Comparison of ENCODE assay signal across 8 mouse cellular contexts in the genomic region with DNA sequence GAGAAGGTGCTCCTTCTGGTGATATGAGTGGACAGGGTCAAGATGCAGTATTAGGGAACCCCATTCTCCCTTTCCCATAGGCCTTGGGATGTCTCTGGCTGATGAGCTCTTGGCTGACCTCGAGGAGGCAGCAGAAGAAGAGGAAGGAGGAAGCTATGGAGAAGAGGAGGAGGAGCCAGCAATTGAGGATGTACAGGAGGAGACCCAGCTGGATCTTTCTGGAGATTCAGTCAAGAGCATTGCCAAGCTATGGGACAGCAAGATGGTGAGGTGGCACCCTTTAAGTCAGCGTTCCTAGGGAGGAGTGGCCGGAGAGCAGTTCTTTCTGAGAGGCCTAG. TPM values are rescaled to one million over a fixed set of nuclear protein-coding genes. Genes with fewer than 3 reads are reported as not detected.
DNase-seq lines count a peak whose midpoint lies in the region; ATAC-seq and TF ChIP-seq lines count a peak whose summit lies in the region.

No protein-coding gene starts in this region.

- H3K9ac ChIP-seq in lung, embryonic 15.5 days = peak overlapping the region; percentile 78
- H3K9ac ChIP-seq in limb, embryonic 12.5 days (replicated peaks) = peak overlapping the region; percentile 75

- no peak for TF ChIP-seq POLR2A in olfactory bulb, adult 2 months (IDR thresholded peaks at IDR 0.05; ENCODE audit: insufficient read depth, low read depth, low read length)

- H3K27ac ChIP-seq in lung, embryonic 15.5 days = no peak overlapping the region
- H3K27ac ChIP-seq in forebrain, embryonic 10.5 days = peak overlapping the region; percentile 88
- no peak overlapping the region for H3K27ac ChIP-seq in limb, embryonic 12.5 days
- H3K27ac ChIP-seq in olfactory bulb, adult 2 months (ENCODE audit: insufficient read depth, low read depth, low read length) = no peak overlapping the region

- no peak for DNase-seq in lung, postnatal 4 days
- no peak for DNase-seq in forebrain, embryonic 10.5 days (ENCODE audit: extremely low spot score, low spot score)
- no peak for DNase-seq in adipocyte (ENCODE audit: low spot score)
- no peak for DNase-seq in adrenal gland, adult 18-20 months (ENCODE audit: low spot score in 2 of 2)
- no peak for DNase-seq in MN1 (ENCODE audit: low spot score)

- no peak for ATAC-seq in lung, embryonic 15.5 days (ENCODE audit: borderline replicate concordance, extremely low read depth, low FRiP score, low TSS enrichment)
- peak; percentile 8; the same call in 1 of the 2 replicates for ATAC-seq in limb, embryonic 12.5 days (ENCODE audit: insufficient number of reproducible peaks, insufficient read depth, low FRiP score, low TSS enrichment, low read depth)

- no peaks in the 10 kb centered on the region for H3K27me3 ChIP-seq in lung, embryonic 15.5 days
- no peaks in the 10 kb centered on the region for H3K27me3 ChIP-seq in forebrain, embryonic 10.5 days (ENCODE audit: poor library complexity, severe bottlenecking)
- H3K27me3 ChIP-seq in limb, embryonic 12.5 days = no peaks in the 10 kb centered on the region

- WGBS in lung, embryonic 15.5 days = 54% methylated on average over 3 of the region's 3 CpGs
- 65% methylated on average over 3 of the region's 3 CpGs for WGBS in forebrain, embryonic 10.5 days
- 61% methylated on average over 3 of the region's 3 CpGs for WGBS in limb, embryonic 12.5 days
- 68% methylated on average over 3 of the region's 3 CpGs for WGBS in olfactory bulb, adult 2 months

- no peaks in the 10 kb centered on the region for H3K9me3 ChIP-seq in lung, embryonic 15.5 days
- H3K9me3 ChIP-seq in forebrain, embryonic 10.5 days = no peaks in the 10 kb centered on the region
- no peaks in the 10 kb centered on the region for H3K9me3 ChIP-seq in limb, embryonic 12.5 days

- TF ChIP-seq CTCF in olfactory bulb, adult 2 months (IDR thresholded peaks at IDR 0.05; ENCODE audit: insufficient read depth, low read depth, low read length) = no peak

- H3K4me1 ChIP-seq in lung, embryonic 15.5 days = peaks cover 23% of the 10 kb centered on the region
- peaks cover 22% of the 10 kb centered on the region for H3K4me1 ChIP-seq in forebrain, embryonic 10.5 days
- H3K4me1 ChIP-seq in limb, embryonic 12.5 days (replicated peaks) = peaks cover 21% of the 10 kb centered on the region
- H3K4me1 ChIP-seq in olfactory bulb, adult 2 months (ENCODE audit: control insufficient read depth, insufficient read depth, low read length) = peaks cover 15% of the 10 kb centered on the region

- H3K36me3 ChIP-seq in lung, embryonic 15.5 days = peaks cover 38% of the 10 kb centered on the region
- peaks cover 55% of the 10 kb centered on the region for H3K36me3 ChIP-seq in forebrain, embryonic 10.5 days (replicated peaks)
- peaks cover 53% of the 10 kb centered on the region for H3K36me3 ChIP-seq in limb, embryonic 12.5 days

- H3K4me2 ChIP-seq in lung, embryonic 15.5 days = peak overlapping the region; percentile 95
- H3K4me2 ChIP-seq in limb, embryonic 12.5 days = peak overlapping the region; percentile 95

- peak overlapping the region; percentile 76 for H3K4me3 ChIP-seq in lung, embryonic 15.5 days
- H3K4me3 ChIP-seq in forebrain, embryonic 10.5 days = peak overlapping the region; percentile 77
- H3K4me3 ChIP-seq in limb, embryonic 12.5 days (replicated peaks) = peak overlapping the region; percentile 65
- peak overlapping the region; percentile 67 for H3K4me3 ChIP-seq in olfactory bulb, adult 2 months (ENCODE audit: insufficient read depth, low read depth, low read length)

RNA-seq across cellular contexts. Expression of a gene that starts 0.7 kb away (rescaled TPM):
- polyA plus RNA-seq in lung, embryonic 15.5 days (2015; fragmentation: Nextera tagmentation; extraction: Ambion mirVana) = 104 and 105 TPM in 2 replicates
- 190 and 191 TPM in 2 replicates for polyA plus RNA-seq in forebrain, embryonic 10.5 days (2016; fragmentation: Nextera tagmentation; extraction: Ambion mirVana)
- 133 and 136 TPM in 2 replicates for polyA plus RNA-seq in limb, embryonic 12.5 days (2016; fragmentation: Nextera tagmentation; extraction: Ambion mirVana)
- polyA plus RNA-seq in olfactory bulb, adult 2 months (2012; ENCODE audit: insufficient read depth, insufficient read length, low replicate concordance, missing spikeins) = not detected in 2 replicates
- 10 to 100 TPM; 34.4 to 37.6 TPM for total RNA-seq in adrenal gland, adult 18-20 months (2021)

RNA-seq across cellular contexts. Expression of a gene that starts 0.7 kb away (rescaled TPM):
- 27.6 and 29.5 TPM in 2 replicates for polyA plus RNA-seq in lung, embryonic 15.5 days (2015; fragmentation: Nextera tagmentation; extraction: Ambion mirVana)
- 29.0 and 30.8 TPM in 2 replicates for polyA plus RNA-seq in forebrain, embryonic 10.5 days (2016; fragmentation: Nextera tagmentation; extraction: Ambion mirVana)
- polyA plus RNA-seq in limb, embryonic 12.5 days (2016; fragmentation: Nextera tagmentation; extraction: Ambion mirVana) = 36.5 and 37.8 TPM in 2 replicates
- polyA plus RNA-seq in olfactory bulb, adult 2 months (2012; ENCODE audit: insufficient read depth, insufficient read length, low replicate concordance, missing spikeins) = not detected in 2 replicates
- 10 to 100 TPM; 19.0 to 27.7 TPM for total RNA-seq in adrenal gland, adult 18-20 months (2021)

RNA-seq across cellular contexts. Expression of a gene that starts 13.3 kb away (rescaled TPM):
- 479 and 491 TPM in 2 replicates for polyA plus RNA-seq in lung, embryonic 15.5 days (2015; fragmentation: Nextera tagmentation; extraction: Ambion mirVana)
- 363 and 367 TPM in 2 replicates for polyA plus RNA-seq in forebrain, embryonic 10.5 days (2016; fragmentation: Nextera tagmentation; extraction: Ambion mirVana)
- 385 and 392 TPM in 2 replicates for polyA plus RNA-seq in limb, embryonic 12.5 days (2016; fragmentation: Nextera tagmentation; extraction: Ambion mirVana)
- polyA plus RNA-seq in olfactory bulb, adult 2 months (2012; ENCODE audit: insufficient read depth, insufficient read length, low replicate concordance, missing spikeins) = not detected in 2 replicates
- total RNA-seq in adrenal gland, adult 18-20 months (2021) = 100 to 1,000 TPM; 743 to 913 TPM

RNA-seq across cellular contexts. Expression of a gene that starts 14.5 kb away (rescaled TPM):
- polyA plus RNA-seq in lung, embryonic 15.5 days (2015; fragmentation: Nextera tagmentation; extraction: Ambion mirVana) = 0.10 TPM in 1 of 2 replicates, not detected in the other
- polyA plus RNA-seq in forebrain, embryonic 10.5 days (2016; fragmentation: Nextera tagmentation; extraction: Ambion mirVana) = 0.09 TPM in 1 of 2 replicates, not detected in the other
- polyA plus RNA-seq in limb, embryonic 12.5 days (2016; fragmentation: Nextera tagmentation; extraction: Ambion mirVana) = not detected in 2 replicates
- polyA plus RNA-seq in olfactory bulb, adult 2 months (2012; ENCODE audit: insufficient read depth, insufficient read length, low replicate concordance, missing spikeins) = not detected in 2 replicates
- under 1 TPM; 0.22 to 0.30 TPM for total RNA-seq in adrenal gland, adult 18-20 months (2021)

RNA-seq across cellular contexts. Expression of a gene that starts 14.6 kb away (rescaled TPM):
- 51.4 TPM in 2 replicates for polyA plus RNA-seq in lung, embryonic 15.5 days (2015; fragmentation: Nextera tagmentation; extraction: Ambion mirVana)
- polyA plus RNA-seq in forebrain, embryonic 10.5 days (2016; fragmentation: Nextera tagmentation; extraction: Ambion mirVana) = 72.9 and 76.6 TPM in 2 replicates
- polyA plus RNA-seq in limb, embryonic 12.5 days (2016; fragmentation: Nextera tagmentation; extraction: Ambion mirVana) = 69.5 and 70.3 TPM in 2 replicates
- polyA plus RNA-seq in olfactory bulb, adult 2 months (2012; ENCODE audit: insufficient read depth, insufficient read length, low replicate concordance, missing spikeins) = not detected in 2 replicates
- 10 to 100 TPM; 52.8 to 53.6 TPM for total RNA-seq in adrenal gland, adult 18-20 months (2021)
